Mouse (Mus musculus): ENCODE data around the gene Znrd1.
"Not testable (repeated sequence)": the region's sequence is repeated elsewhere in the genome, so short reads cannot be mapped to it uniquely, and the experiment has no call there.

Gene Znrd1

DNA sequence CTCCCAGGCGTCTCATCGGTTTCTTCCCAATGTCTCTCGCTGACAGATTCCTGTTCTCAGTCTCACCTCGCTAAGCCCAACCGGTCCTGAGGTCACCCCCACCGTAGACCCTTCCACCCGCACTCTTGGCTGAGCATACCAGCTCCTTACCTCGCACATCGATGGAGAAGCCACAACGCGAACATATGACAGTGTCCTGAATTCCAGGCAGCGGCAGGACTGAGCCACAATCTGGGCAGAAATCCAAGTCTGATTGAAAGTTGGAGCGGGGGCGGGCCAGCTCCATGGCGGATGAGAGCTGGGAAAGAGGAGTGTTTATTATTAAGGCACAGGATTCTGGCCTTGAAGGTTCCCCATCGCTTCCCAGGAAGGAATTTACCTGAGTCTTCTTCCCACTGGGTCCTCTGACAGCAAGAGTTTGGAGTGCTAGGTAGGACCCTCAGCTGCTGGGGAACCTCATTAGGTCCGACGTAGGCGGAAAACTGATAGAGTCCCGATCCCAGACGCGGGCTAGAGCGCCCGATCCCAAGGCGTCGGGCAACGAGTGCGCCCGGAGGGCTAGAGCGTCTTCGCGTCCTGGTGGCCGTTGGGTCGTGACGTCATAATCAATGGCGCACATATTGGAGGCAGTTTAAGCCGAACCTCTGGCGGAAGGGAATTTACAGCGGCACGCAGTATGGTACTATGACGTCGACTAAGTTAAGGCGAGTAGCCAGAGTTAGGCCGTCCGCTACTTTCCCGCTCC, at the start of gene Znrd1, which contains the start of gene Znrd1as:
Gene Znrd1 (minus strand): TSS at position 561 of the 745 bp plus-strand sequence.
Gene Znrd1as (plus strand): TSS at position 594 of the 745 bp plus-strand sequence.
- DNase-seq (ENCODE audit: low spot score): peak; percentile 95

DNA sequence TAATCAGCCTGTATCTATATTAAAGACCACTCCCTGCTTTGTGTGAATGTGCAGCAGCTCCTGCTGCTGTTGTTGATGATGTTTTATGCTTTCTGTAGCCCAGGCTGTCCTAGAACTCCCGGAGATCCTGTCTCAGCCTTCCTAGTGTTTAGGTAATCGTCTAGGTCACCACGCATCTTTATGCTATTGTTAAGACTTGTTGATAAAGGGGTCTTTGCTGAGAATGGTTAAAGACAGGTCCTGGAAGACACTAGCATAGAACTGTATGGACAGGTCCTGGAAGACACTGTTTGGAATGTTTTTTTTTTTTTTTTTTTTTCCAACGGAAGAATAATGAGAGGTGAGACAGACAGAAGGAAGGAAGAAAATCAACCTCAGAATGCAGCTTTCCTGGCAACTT, 45.0 kb upstream of the Znrd1 start:
- DNase-seq (ENCODE audit: low spot score): no peak

DNA sequence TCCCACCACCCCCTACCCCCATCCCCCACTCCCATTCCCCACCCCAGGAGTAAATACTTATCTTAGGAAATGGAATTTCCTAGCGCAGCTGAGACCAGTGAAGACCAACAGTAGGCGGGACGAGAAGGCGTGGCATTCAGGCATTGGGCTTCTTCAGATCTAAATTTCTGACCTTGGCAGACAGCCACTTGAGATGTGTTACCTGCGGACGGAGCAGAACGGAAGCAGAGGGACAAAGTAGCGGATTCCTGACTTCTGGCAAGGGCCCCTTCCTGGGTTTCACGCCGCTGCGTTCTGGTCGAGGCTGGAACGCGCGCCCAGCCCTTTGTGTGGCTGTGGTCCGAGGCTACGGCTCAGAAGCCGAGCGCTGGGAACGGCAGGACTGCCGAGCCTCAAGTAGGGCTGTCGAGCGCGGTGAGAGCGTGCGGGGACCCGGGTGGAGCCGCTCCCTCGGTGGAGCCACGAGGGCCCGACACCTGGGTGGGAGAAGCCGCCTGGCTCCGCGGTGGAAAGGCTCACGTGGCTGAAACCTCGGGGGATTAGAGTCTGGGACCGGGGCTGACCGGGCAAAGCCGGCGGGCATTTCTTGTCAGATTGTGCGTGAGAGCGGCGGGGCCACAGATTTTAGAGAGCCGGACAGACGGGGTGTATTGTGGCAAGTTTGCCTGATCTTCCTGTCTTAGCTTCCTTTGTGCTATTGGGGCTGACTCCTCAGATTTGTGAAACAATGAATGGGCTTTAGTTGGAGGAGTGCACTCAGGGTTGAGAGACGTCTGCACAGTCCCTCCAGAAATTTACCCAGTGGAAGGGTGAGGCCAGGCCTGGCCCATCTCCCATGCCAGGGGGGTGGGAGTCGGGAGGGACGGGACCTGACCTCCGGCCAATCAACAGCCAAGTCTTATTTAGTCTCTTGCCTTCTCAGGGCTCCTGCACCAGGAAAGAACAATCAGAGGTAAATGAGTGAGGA, 44.3 kb upstream of the Znrd1 start:
- DNase-seq (ENCODE audit: low spot score): peak; percentile 91

DNA sequence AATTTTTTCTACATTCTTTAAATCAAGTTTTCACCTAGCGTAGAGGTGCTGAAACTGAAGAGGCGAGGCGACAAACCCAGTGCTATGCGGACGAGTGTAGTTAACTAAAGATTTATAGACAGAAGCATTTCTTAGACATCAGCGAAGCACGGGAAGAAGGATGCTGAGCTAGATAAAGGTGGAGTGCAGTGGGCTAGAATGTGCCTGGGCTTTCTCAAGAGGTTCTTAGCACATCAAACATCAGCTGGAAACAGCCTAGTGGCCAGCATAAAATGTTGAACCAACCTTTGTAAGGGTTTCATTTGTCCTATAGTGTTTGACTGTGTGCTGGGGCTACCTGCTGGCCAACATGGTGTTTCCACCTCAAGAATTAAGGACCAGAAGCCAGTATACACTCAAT, 42.5 kb upstream of the Znrd1 start, which contains the start of gene Zfp57:
Gene Zfp57 (plus strand): TSS at position 301 of the 400 bp plus-strand sequence.
- no peak for DNase-seq (ENCODE audit: low spot score)

DNA sequence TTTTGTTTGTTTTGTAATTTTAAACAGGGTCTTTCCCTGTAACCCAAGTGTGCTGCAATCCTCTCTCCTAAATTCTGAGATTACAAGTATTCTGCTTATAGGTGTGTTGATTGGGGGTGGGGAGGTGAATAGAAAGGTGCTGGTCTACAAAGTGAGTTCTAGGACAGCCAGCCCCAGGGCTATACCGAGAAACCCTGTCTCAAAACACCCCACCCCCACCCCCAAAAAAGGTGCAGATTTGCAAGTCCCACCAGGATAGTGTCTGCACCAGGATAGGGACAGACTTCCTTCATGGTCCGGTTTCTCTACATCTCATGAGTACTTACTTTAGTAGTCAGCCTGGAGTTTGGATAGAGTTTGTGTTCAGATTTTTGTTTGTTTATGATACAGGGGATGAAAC, 40.1 kb upstream of the Znrd1 start:
- no peak for DNase-seq (ENCODE audit: low spot score)

DNA sequence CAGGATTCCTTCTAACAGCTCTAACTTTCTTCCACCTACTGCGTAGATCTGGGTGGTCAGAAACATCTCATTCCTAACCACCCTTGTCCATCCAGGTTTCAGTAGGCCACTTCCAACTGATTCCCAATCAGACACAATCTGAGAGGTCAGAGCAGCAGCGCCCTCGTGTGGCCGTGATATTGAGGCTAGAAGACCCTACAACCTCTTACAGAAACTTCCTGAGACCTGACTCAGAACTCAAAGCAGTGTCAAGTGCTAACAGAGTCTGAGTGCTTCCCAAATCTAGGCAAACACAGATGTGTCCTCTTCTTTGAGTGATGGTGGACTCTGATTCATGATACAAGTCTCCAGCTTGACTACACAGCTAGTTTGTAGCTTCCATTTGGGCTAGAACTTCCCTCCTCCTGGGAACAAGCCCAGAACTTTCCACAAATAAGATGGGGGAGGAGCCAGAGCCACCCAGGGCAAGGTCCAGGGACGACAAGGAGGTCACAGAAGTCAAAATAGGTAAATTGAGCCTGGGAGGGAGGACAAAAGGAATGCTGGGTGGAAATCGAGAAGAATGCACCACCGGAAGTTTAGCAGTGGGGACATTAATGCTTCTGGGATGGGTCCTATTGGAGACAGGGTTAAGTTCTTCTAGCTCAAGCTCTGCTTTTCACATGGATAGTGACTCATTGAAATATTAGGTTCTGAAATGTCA, 38.8 kb upstream of the Znrd1 start:
- DNase-seq (ENCODE audit: low spot score): peak; percentile 83

DNA sequence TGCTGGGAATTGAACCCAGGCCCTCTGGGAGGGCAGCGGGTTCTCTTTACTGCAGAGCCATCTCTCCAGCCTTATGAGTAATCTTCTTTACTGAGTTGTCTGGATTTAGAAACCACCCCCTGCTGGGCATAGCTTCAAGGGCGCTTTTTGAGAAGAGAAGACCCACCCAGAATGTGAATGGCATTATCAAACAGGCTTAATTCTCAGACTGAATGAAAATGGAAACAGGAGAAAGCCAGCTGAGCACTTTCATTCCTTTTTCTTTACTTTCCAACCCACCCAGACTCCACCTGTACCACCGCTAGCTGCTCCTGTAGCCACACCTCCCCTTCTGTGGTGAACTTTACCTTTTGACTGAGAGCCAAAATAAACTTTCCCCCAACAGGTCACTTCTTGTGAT, 37.1 kb upstream of the Znrd1 start:
- no peak for DNase-seq (ENCODE audit: low spot score)

DNA sequence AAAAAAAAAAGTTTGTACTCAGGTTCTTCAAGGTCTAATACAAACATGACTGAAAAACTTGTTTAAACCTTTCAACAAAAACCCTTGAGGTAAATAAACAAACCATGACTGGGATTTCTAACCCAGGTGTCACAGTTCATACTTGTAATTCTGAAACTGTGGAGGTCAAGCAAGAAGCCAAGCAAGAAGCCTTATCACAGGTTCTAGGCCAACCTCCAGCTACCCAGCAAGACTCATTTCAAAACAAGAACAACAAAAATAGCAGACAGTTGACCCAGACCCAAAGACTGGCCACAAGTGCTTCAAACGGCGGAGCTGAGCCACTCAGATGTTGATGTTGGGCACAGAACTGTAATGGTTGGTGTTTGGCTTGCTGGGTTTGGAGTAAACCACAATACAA, 36.2 kb upstream of the Znrd1 start:
- no peak for DNase-seq (ENCODE audit: low spot score)

DNA sequence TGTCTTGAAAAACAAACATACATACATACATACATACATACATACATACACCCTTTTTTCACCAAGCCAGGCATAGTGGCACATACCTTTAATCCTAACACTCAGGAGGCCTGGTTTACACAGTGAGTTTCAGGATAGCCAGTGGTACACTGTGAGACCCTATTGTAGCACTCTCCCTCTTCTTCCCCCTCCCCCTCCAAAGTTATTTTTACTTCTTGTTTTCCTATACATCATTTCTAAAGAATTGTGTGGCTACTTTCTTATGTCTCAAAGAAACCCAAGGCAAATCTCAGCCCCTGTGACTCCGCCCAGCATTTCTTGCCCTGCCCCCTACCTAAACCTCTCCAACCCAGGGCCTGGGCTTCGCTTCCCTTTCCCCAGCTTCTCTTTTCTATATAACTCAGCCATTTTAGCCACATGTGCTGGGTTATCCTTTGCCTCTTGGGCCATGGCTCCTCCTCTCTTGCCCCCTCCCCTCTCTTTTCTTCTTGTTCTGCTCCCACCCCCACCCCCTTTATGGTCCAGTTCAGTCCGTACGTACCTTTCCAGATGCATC, 35.5 kb upstream of the Znrd1 start:
- no peak for DNase-seq (ENCODE audit: low spot score)

DNA sequence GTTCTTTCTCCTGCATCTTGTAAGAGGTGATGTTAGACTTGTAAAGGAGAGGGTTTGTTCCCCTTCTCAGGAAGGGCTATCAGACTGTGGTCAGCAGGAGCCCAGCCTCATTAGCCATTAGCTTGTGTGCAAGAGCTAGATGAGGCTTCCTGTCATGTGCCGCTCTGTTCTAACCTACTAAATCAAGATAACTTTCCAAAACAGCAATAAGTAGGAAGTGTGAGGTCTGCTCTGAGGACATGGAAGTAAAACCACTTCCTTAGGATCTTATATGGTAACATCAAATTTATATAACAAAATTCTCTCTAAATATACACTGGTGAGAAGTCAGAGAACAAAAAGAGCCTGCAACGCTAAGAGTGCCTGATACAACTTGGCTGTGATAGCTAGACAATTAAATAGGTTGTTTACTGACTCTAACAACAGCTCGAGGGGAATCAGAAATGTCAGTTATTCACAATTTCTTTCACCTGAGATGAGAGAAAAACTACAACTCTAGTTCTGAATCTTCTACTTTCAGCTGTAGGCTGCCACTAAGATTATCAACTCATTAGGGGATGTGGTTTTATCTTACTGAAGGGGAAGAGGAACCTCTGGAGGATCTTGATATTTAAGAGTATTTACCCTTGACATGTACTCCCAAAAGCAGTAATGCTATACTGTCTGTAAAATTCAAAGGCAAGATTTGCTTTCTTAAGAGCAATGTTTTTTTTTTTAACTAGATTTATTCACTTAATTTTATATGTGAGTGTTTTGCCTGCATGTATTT, 34.2 kb upstream of the Znrd1 start:
- no peak for DNase-seq (ENCODE audit: low spot score)

DNA sequence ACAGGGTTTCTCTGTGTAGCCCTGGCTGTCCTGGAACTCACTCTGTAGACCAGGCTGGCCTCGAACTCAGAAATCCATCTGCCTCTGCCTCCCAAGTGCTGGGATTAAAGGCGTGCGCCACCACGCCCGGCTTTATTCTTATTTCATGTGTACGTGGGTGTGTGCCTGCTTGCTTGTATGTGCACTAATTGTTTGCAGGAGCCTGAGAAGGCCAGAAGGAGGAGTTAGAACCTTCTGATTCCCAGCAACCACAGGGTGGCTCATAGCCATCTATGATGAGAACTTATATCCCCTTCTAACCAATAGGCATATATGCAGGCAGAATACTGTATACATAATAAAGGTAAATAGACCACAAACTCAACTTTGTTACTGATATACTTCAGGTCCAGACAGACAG, 32.3 kb upstream of the Znrd1 start:
- DNase-seq (ENCODE audit: low spot score): not testable (repeated sequence)

DNA sequence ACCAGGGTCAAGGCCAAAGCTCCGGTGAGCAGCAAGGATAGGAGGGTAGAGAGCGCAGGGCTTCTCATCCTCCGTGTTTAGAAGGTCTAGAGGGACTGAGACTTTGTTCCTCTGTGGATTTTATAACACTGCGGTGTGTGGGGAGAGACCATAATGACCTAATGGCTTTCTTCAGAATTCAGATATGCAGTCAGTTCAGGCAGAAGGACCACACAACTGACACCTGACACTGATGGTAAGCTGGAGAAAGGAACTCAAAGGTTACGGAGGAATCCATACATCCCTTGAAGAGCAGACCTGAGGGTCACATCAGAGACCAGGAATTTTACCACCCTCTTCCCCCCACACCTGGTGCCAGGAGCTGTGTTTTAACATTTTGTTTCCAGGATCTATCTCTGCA, 31.1 kb upstream of the Znrd1 start, which contains the start of gene H2-M5:
Gene H2-M5 (minus strand): TSS at position 101 of the 400 bp plus-strand sequence.
- DNase-seq (ENCODE audit: low spot score): no peak

DNA sequence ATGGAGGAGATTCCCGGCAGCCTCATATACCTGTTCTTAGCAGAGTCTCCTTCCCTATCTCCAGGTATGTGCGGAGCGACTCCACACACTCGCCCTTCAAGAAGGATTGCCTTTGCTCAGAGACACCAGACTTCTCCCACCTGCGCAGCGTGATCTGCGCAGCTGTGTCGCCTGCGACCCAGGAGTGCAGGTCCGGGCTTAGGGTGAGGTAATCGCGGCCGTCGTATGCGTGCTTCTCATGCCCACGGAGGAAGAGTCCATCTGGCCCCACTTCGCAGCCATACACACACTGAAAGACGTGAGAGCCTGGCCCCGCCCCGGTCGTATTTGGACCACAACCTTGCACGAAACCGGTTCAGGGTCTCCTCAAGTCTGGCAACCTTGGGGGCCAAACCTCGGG, 30.1 kb upstream of the Znrd1 start:
- no peak for DNase-seq (ENCODE audit: low spot score)

DNA sequence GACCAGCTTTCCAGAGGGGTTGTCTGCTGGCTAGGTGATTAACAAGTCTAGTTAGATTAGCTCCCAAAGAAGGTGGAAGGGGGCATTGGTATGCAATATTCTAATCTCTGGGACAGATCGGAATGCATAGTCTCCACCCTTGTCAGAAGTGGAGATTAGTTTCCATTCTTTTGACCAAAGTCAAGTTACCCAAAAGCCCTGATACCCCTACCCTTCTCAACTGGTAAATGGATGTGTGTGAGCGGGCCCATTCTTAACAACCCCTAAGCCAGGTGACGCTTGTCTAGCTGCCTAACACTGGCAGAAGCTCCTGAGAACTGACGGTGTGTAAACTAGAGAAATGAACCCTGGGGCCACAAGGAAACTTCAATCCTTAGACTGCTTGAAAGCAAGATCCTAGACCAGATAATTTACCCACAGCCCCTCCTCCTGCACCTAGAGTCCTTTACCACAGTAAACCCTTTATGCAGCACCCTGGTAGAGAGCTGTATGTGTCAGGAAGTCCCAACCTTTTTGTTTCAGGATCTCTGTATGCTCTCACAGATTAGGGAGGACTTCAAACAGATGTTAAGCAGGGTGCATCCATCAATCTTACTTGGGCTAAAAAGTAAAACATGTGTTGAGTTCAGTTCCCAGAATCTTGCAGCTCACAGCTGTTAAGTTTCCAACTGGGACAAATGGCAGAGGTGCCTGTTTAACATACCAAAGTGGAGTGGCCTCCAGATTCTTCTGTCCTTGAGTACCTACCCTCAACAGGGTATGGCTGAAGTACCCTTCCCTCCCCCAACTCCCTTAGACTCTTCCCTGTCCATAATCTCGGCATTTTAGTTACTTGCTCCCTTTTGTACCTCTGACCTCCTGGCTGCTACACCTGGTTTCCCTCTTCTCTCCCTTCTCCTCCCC, 24.1 kb upstream of the Znrd1 start:
- peak; percentile 69 for DNase-seq (ENCODE audit: low spot score)

DNA sequence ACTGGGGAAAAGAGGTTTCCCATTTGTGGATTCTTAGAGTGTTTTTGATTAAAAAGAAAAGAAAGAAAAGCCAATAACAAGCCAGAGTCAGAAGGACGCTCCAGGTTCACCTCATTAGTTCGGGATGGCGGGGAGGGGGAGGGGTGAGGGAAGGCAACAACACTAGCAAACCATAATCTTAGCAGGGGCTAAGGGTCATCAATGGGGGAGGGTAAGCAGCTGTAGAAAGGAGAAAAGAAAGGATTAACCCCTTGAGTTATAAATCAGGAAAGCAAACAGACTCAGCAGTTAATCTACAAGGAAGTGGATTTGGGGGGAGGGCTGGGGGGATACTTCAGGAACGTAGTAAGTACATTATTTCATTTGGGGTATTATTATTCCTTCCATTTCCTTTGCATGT, 23.5 kb upstream of the Znrd1 start:
- peak; percentile 86 for DNase-seq (ENCODE audit: low spot score)

DNA sequence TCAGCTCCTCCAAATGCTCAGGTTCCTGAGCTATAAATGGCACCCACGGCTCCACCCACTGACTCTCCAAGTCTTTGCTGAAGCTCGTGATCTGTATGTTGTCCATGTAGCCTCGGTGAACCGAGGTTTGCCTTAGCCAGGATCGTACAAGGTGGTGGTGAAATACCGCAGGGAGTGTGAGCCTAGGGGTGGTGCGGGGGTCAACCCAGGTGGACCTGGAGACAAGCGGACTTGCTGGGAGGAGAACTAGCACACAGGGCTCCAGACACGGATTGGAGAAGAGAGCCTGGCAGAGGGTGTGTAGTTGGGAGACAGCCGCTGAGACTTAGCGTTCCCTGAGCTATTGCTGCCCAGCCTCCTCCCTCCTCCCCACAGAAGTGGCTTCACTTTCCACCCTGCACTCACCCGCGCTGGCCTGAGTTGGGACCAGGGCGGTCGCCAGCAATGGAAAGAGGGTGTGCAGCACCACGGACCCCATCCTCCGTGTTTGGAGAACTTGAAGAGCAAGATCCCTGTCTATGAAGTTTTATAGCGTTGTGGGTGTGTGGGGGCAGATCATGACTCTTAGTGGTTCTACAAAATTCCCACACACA, 23.0 kb upstream of the Znrd1 start, which contains the start of gene 2410137M14Rik:
Gene 2410137M14Rik (minus strand): TSS at position 17 of the 593 bp plus-strand sequence.
- peak; percentile 62 for DNase-seq (ENCODE audit: low spot score)

DNA sequence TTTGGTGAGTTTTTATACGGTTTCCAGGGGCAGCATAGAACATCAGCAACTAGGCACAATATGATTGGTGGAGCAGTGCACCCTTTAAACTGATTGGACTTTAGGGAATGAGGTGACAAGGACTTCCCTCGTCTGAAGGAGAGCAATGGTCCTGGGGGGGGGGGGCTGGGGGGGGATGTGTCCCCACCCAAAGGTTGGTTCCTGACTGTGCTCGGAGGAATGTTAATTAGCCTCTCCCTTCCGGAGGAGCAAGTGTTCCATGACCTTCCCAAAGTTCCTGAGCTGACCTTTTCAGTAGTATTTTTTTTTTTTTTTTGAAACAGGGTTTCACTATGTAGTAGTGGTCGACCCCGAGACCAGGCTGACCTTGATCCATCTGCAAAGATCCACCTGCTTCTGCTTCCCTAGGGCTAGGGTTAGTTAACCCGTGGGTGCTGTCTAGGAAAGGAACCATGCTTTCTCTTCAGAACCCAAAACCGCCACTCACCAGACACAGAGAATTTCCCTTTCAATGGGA, 15.0 kb upstream of the Znrd1 start:
- DNase-seq (ENCODE audit: low spot score): no peak

DNA sequence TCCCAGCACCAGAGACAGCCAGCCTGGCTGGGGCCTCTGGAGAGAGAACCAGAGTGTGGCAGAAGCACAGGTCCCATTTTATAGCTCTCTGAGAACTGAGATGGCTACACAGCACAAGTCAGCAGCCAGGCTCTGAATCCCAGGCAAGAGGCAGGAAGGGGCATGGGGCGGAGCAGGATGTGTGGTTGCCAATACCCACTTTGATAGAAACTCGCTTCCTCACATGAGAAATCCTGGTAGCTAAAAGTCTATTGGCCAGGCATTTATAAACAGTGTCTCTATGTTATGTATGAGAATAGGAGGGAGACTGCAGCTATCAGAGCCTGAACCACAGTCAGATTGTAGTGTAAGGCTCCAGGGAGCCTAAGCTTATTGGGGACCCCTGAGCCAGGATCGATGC, 14.4 kb upstream of the Znrd1 start:
- no peak for DNase-seq (ENCODE audit: low spot score)

DNA sequence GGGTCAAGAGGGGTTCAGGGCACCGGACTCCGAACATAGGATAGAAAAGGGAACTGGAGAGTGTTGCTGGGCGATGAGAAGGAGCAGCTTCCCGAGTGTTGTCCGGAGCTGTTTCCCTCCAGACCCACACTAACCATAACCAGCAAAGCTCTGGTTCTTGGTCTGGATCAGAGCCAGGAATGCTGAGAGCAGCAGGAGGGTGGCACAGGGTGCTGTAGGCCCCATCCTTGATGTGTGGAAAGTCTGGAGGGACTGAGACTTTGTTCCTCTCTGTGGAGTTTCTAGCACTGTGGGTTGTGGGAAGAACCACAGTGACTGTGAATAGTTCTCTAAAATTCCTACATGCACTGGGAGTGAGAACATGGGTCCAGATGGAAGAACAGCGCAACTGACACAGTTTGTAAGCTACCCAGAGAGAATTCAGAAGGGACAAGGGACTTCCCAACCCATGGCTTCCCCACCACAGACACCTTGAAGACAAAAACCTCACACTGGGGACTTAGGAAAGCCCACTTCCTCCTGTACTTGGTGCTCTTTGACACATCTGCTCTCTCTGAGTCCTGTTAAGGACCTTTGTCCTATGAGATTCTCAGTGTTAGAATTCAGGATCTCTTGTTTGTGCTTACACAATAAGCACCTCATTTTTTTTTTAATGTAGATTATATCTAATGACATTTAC, 13.0 kb upstream of the Znrd1 start:
- DNase-seq (ENCODE audit: low spot score): no peak

Data from yolk sac, embryonic 10.5 days (tissue).